Mouse (Mus musculus) neural tube, embryonic 11.5 days (tissue): ENCODE results near the gene Gm20388. TPM values are rescaled to one million over a fixed set of nuclear protein-coding genes. Genes with fewer than 3 reads are reported as not detected.

ENCODE experiments used
- ATAC-seq: fragments of 200-750 bp; cut with Nextera tagmentation; 2 replicates; pipeline ENCODE4 v1.8.0; 2017; ENCODE audit warnings: moderate number of reproducible peaks, mild to moderate bottlenecking, moderate TSS enrichment, moderate library complexity; ENCODE audit not compliant: insufficient read depth, low FRiP score, low TSS enrichment
- DNase-seq: peaks from one replicate; pipeline ENCODE4 v3.0.0-alpha.2; 2015; ENCODE audit warnings: low spot score
- H3K27ac ChIP-seq: fragments of 300-500 bp; sonication (generic); 2 replicates; pipeline ENCODE4 v1.5.1; 2014; ENCODE audit warnings: low read depth, mild to moderate bottlenecking, low read length
- H3K27me3 ChIP-seq: fragments of 300-500 bp; sonication (generic); 2 replicates; pipeline ENCODE4 v1.6.1; 2014; ENCODE audit warnings: mild to moderate bottlenecking, low read length, mixed read lengths; ENCODE audit not compliant: control insufficient read depth, insufficient read depth
- H3K36me3 ChIP-seq: fragments of 300-500 bp; sonication (generic); 2 replicates; pipeline ENCODE4 v1.6.1; 2014; ENCODE audit warnings: mild to moderate bottlenecking, low read length, moderate library complexity, mixed read lengths; ENCODE audit not compliant: control insufficient read depth, insufficient read depth
- H3K4me1 ChIP-seq: fragments of 300-500 bp; sonication (generic); 2 replicates; pipeline ENCODE4 v1.6.1; 2014; ENCODE audit warnings: low read length, mixed read lengths; ENCODE audit not compliant: control insufficient read depth, insufficient read depth
- H3K4me2 ChIP-seq: fragments of 300-500 bp; sonication (generic); 2 replicates; pipeline ENCODE4 v1.6.1; 2014; ENCODE audit warnings: low read depth, mild to moderate bottlenecking, moderate library complexity
- H3K4me3 ChIP-seq: fragments of 300-500 bp; sonication (generic); 2 replicates; pipeline ENCODE4 v1.5.1; 2014; ENCODE audit warnings: low read depth, low read length
- H3K9ac ChIP-seq: fragments of 300-500 bp; sonication (generic); 2 replicates; pipeline ENCODE4 v1.6.1; 2014; ENCODE audit warnings: mild to moderate bottlenecking, low read length
- H3K9me3 ChIP-seq: fragments of 300-500 bp; sonication (generic); 2 replicates; pipeline ENCODE4 v1.6.1; 2016; ENCODE audit warnings: low read length; ENCODE audit not compliant: control insufficient read depth
- WGBS: fragments of 180-500 bp; shearing (Covaris S2); extraction: QIAGEN DNeasy Blood & Tissue Kit; methylation state at CpG from one replicate; pipeline ENCODE4 v1.1.7; 2014; 5-methylcytosine and 5-hydroxymethylcytosine counted together
- polyA plus RNA-seq: library from polyadenylated mRNA; unstranded; fragments of >200 nt; fragmentation: Nextera tagmentation; extraction: Ambion mirVana; gene quantifications from 2 replicates; pipeline ENCODE4 v1.2.1, GENCODE M21; 2014

Gm20388 gene
- polyA plus RNA-seq, 1 experiment from 2014 or later: not detected

DNA sequence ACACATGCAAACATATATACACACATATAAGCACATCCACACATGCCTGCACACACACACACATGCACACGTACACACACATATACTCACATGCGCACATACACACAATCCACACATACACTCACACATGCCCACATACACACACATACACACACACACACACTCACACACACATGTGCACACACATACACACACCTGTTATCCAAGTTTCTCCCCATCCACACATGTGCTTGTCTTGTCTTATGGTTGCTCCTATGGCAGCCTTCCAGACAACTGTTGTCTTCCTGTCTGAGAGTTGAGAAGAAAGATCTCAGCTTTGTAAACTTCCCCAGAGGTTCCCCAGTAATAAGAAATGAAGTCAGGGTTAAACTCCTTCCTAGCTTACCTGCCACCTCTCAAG is 2258.8 kb downstream of the Gm20388 start:
- Histone ChIP-seq H3K9me3 (no peaks in the 10 kb centered on the region), H3K4me2 (no peak overlapping the region), H3K36me3 (no peaks in the 10 kb centered on the region), H3K9ac (no peak overlapping the region), H3K27ac (no peak overlapping the region), H3K27me3 (no peaks in the 10 kb centered on the region), H3K4me1 (no peaks in the 10 kb centered on the region), H3K4me3 (no peak overlapping the region)
- WGBS: 100% methylated on average over 2 of the region's 2 CpGs
- ATAC-seq: no peak
- DNase-seq: no peak

DNA sequence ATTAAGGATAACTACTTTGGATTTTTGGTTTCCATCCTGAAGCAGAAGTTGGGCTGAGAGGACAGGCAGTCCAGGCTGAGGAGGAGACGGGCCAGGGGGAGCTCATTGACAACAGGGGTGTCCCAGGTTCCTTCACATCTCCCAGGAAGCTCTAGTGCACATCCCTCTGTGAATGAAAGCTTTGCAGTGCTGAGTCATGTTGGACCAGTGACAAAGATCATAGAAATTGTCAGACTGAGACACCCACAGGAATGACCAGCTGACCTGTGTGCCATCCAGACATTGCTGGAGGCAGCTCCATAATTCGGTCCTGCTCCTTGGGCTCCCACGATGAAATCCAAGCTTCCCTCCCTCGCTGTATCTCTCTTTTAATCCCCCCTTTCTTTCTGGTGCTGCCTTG is 2261.2 kb downstream of the Gm20388 start:
- no peak overlapping the region for H3K27ac ChIP-seq
- no peak for ATAC-seq
- WGBS: 89% methylated on average over 4 of the region's 4 CpGs

DNA sequence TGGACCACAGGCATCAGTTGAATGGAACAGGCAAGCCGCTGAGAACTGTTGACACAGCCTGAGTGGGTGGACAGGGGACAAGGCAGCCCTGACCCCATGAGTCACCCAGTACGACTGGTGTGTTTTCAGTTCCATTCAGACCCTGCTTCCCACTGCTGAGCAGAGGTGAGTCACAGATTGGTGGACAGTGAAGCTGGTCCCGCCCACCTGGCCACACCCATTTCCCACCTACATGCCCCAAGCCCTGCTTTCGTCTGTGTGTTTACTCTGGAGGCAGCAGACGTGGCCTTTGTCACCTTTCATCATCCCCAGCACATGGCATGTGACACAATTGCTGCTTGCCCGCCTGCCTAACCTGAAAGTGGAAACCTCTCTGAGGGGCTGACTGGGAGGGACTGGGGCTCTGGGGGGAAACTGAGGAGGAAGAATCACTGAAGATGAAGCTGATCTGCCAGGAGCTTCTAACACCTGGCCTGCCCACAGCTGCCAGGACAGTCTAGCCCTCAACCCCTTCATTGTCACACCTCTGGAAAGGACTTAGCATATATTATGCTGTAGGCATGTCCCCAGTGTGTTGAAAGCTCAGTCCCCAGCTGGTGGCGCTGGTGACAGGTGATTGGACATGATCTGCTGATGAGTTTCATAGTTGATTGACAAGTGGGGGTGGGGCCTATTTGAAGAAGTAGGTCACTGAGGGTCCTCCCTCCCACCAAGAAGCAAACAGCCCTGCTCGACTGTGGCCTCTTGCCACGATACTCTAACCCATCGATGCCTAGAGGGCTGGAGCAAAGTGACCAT is 2263.7 kb downstream of the Gm20388 start:
- ATAC-seq: no peak
- H3K4me2 ChIP-seq: no peak overlapping the region
- no peaks in the 10 kb centered on the region for H3K4me1 ChIP-seq
- no peak overlapping the region for H3K27ac ChIP-seq
- no peak overlapping the region for H3K9ac ChIP-seq
- 40% methylated on average over 10 of the region's 10 CpGs for WGBS
- DNase-seq: no peak
- no peak overlapping the region for H3K4me3 ChIP-seq
- no peaks in the 10 kb centered on the region for H3K9me3 ChIP-seq
- no peaks in the 10 kb centered on the region for H3K27me3 ChIP-seq
- H3K36me3 ChIP-seq: no peaks in the 10 kb centered on the region

More for the DNA sequence above, 2261.2 kb downstream of the Gm20388 start:
- DNase-seq: no peak
- Histone ChIP-seq H3K9ac (no peak overlapping the region), H3K27me3 (no peaks in the 10 kb centered on the region), H3K4me3 (no peak overlapping the region), H3K36me3 (no peaks in the 10 kb centered on the region), H3K9me3 (no peaks in the 10 kb centered on the region), H3K4me2 (no peak overlapping the region), H3K4me1 (no peaks in the 10 kb centered on the region)

DNA sequence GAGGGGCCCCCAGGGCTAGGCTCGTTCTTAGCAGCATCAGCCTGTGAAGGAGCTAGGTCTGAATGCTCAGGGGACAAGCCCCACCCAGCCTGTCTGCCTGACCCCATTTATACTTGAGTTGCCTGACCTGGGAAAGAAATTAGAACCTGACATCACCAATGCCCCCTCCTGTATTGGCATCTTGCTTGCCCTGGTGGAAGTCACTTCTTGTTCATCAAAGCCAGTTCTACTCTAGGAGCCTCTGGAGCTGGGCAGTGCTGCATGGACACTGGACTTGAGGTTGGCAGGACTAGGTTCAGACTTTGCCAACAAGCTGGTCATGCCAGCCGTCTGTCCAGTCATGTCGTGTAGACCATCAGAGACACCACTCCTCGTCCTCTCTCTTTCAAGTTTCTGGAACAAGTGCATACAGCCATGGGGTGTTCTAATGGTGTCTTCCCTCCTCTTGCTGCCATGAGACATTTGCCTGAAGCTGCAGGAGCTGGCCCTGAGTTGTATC is 2267.8 kb downstream of the Gm20388 start:
- Histone ChIP-seq H3K27ac (no peak overlapping the region), H3K9me3 (no peaks in the 10 kb centered on the region), H3K27me3 (no peaks in the 10 kb centered on the region), H3K4me1 (no peaks in the 10 kb centered on the region), H3K4me2 (no peak overlapping the region), H3K4me3 (no peak overlapping the region), H3K9ac (no peak overlapping the region), H3K36me3 (no peaks in the 10 kb centered on the region)
- 73% methylated on average over 4 of the region's 4 CpGs for WGBS
- ATAC-seq (no peak), DNase-seq (no peak)

DNA sequence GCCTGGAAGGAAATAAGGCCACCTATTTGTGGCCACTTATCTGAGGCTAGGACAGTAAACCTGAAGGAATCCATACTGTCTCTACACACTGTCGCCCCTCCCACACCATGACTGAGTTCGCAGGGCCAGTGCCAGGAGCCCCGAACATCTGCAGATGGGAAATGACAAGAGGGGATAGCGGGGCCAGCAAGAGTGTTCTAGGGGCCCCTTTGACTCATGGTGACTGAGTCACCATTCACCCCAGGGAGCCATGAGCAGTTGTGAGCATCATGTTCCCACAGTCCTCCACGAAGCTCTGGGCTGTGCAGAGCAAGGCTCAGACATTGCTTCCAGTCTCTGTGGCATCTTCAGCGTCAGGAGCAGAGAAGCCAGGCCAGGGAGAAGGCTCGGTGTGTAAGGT is 2268.7 kb downstream of the Gm20388 start:
- peak overlapping the region; percentile 0; the same call in 1 of the 2 replicates for H3K9ac ChIP-seq
- no peaks in the 10 kb centered on the region for H3K27me3 ChIP-seq
- 77% methylated on average over 7 of the region's 7 CpGs for WGBS

DNA sequence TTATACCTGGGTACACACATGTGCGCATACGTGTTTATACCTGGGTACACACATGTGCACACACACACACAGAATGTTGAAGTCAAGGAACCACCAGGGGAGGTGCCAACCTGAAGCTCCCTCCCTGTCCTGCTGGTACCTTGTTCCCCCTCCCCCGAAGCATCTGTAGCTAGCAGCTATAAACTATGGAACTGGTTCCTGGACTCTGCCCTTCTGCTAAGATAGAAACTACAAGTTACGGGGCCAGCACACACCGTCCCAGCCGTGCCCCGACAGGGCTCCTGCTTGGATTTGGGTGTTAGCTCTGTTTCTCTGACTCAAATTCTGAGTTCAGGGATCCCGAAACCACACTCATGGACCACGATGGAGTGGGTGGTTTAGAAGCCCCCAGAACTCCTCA is 2269.5 kb downstream of the Gm20388 start:
- no peak overlapping the region for H3K4me3 ChIP-seq
- H3K4me2 ChIP-seq: no peak overlapping the region
- no peaks in the 10 kb centered on the region for H3K4me1 ChIP-seq
- DNase-seq: no peak
- ATAC-seq: no peak
- H3K36me3 ChIP-seq: no peaks in the 10 kb centered on the region
- no peaks in the 10 kb centered on the region for H3K27me3 ChIP-seq
- no peak overlapping the region for H3K27ac ChIP-seq
- no peaks in the 10 kb centered on the region for H3K9me3 ChIP-seq
- 91% methylated on average over 9 of the region's 9 CpGs for WGBS
- no peak overlapping the region for H3K9ac ChIP-seq

More for the DNA sequence above, 2268.7 kb downstream of the Gm20388 start:
- H3K27ac ChIP-seq: no peak overlapping the region
- no peak overlapping the region for H3K4me3 ChIP-seq
- DNase-seq: no peak
- H3K4me1 ChIP-seq: no peaks in the 10 kb centered on the region
- no peak for ATAC-seq
- no peaks in the 10 kb centered on the region for H3K36me3 ChIP-seq
- no peak overlapping the region for H3K4me2 ChIP-seq
- H3K9me3 ChIP-seq: no peaks in the 10 kb centered on the region

DNA sequence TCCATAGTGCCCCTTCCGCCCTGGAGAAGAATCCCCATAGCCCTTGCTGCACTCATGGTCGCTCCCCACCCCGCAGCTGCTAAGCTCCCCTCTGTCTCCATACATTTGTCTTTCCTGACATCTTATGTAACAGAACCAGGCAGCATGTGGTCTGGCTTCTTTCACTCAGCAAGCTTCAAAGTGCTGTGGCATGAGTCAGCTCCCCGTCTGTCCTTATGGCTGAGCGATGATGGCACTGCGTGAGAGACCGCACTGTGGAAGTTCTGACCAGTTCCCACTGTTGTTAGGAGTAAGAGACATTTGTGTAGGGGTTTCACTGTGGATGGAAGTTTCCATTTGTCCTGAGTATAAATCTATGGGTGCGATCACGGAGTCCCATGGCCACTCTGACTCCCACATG is 2270.8 kb downstream of the Gm20388 start:
- ATAC-seq (no peak), DNase-seq (no peak)
- Histone ChIP-seq H3K4me1 (no peaks in the 10 kb centered on the region), H3K9me3 (no peaks in the 10 kb centered on the region), H3K27ac (no peak overlapping the region), H3K9ac (no peak overlapping the region), H3K36me3 (no peaks in the 10 kb centered on the region), H3K4me2 (no peak overlapping the region), H3K27me3 (no peaks in the 10 kb centered on the region), H3K4me3 (no peak overlapping the region)
- WGBS: 54% methylated on average over 9 of the region's 9 CpGs

DNA sequence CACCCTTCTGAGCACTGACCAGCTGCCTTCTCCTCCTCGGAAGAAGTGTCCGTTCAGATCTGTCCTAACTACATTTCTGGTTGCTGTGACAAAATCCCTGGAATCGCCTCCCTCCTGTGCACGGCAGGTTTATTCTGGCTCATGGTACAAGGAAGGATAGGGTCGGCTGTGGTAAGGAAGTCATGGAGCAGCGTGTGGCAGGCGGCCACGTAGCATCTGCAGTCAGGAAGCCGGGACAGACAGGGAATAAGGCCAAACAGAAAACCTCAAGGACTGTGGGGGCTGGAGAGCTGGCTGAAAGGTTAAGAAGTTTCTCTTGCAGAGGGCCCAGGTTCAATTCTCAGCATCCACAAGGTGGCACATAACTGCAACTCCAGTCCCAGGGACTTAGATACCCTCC is 2271.3 kb downstream of the Gm20388 start:
- Histone ChIP-seq H3K4me1 (no peaks in the 10 kb centered on the region), H3K36me3 (no peaks in the 10 kb centered on the region), H3K4me3 (no peak overlapping the region), H3K4me2 (no peak overlapping the region), H3K27me3 (no peaks in the 10 kb centered on the region), H3K9ac (no peak overlapping the region), H3K27ac (no peak overlapping the region), H3K9me3 (no peaks in the 10 kb centered on the region)
- no peak for DNase-seq
- no peak for ATAC-seq
- WGBS: 67% methylated on average over 9 of the region's 9 CpGs

DNA sequence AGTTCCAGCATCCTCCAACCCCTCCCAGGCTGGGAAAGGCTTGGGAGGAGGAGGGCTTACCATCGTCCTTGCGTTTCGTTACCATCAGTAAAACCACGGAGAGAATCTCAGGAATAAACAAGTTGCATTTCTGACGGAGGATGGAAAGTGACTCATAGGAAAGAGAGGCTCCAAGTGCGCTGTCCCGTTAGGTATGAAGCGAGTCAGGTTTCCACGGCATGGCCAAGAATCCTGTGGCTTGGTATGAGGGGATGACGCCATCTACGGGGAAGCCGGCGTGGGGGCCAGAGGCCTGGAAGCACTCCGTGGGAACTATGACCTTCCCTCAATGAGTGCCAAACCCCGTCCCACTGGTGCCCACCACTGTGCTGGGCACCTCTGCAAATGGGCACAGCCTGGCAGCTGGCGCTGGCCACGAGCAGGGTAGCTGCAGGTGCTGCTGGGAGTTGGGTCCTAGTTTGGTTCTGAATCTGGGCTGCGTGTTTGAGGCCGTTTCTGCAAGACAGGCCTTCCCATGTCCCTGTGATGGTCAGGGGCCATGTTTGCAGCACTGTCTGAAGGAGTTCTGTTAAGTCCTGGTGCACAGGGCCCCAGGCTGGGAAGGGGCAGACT is 2275.8 kb downstream of the Gm20388 start:
- ATAC-seq (no peak), DNase-seq (no peak)

More for the DNA sequence above, 2275.8 kb downstream of the Gm20388 start:
- H3K4me3 ChIP-seq: no peak overlapping the region
- no peak overlapping the region for H3K27ac ChIP-seq
- H3K27me3 ChIP-seq: no peaks in the 10 kb centered on the region
- no peaks in the 10 kb centered on the region for H3K4me1 ChIP-seq
- no peaks in the 10 kb centered on the region for H3K9me3 ChIP-seq
- H3K36me3 ChIP-seq: no peaks in the 10 kb centered on the region
- WGBS: 92% methylated on average over 19 of the region's 19 CpGs
- no peak overlapping the region for H3K4me2 ChIP-seq
- H3K9ac ChIP-seq: no peak overlapping the region
